Mouse (Mus musculus): ENCODE results near the gene Prelid1. TPM values are rescaled to one million over a fixed set of nuclear protein-coding genes. Genes with fewer than 3 reads are reported as not detected.

Gene Prelid1
- polyA plus RNA-seq, 1 experiment from 2014 or later: 331 TPM

GRCm38 (mm10) chr13:55371007-55371681, 50.8 kb downstream of the Prelid1 start:
- H3K4me1 ChIP-seq: no peaks in the 10 kb centered on the region
- H3K27me3 ChIP-seq (replicated peaks): 0 out of 2 replicates have a peak, but pooled peaks cover 4% of the 10 kb centered on the region
- no peaks in the 10 kb centered on the region for H3K36me3 ChIP-seq (replicated peaks)
- H3K9me3 ChIP-seq: no peaks in the 10 kb centered on the region
- no peak overlapping the region for H3K4me3 ChIP-seq
- no peak overlapping the region for H3K27ac ChIP-seq
- no peak overlapping the region for H3K4me2 ChIP-seq
- no peak overlapping the region for H3K9ac ChIP-seq
- 73% methylated on average over 8 of the region's 8 CpGs for WGBS
- no peak for ATAC-seq (replicated peaks)

- no peaks in the 10 kb centered on the region for H3K36me3 ChIP-seq (replicated peaks)
- no peak overlapping the region for H3K27ac ChIP-seq
- H3K4me3 ChIP-seq: no peak overlapping the region
- 0 out of 2 replicates have a peak, but pooled peaks cover 7% of the 10 kb centered on the region for H3K27me3 ChIP-seq (replicated peaks)
- no peaks in the 10 kb centered on the region for H3K4me1 ChIP-seq
- ATAC-seq (replicated peaks): no peak
- H3K9ac ChIP-seq: no peak overlapping the region
- 52% methylated on average over 5 of the region's 5 CpGs for WGBS
- no peak overlapping the region for H3K4me2 ChIP-seq
- H3K9me3 ChIP-seq: no peaks in the 10 kb centered on the region
Observed at GRCm38 (mm10) chr13:55371740-55372139, 51.4 kb downstream of the Prelid1 start.

- Histone ChIP-seq H3K36me3 (replicated peaks) (no peaks in the 10 kb centered on the region), H3K27ac (no peak overlapping the region), H3K4me2 (no peak overlapping the region), H3K4me3 (no peak overlapping the region), H3K4me1 (no peaks in the 10 kb centered on the region), H3K9ac (no peak overlapping the region), H3K27me3 (replicated peaks) (peaks cover 22% of the 10 kb centered on the region), H3K9me3 (no peaks in the 10 kb centered on the region)
- WGBS: 76% methylated on average over 6 of the region's 6 CpGs
- ATAC-seq (replicated peaks): no peak
Observed at GRCm38 (mm10) chr13:55374206-55374924, 54.1 kb downstream of the Prelid1 start.

Other genes starting within 250 kb of the Prelid1 start
- 17.7 and 21.5 TPM in 2 replicates for gene Uimc1, start 220.2 kb upstream of the Prelid1 start, polyA plus RNA-seq (2015; fragmentation: Nextera tagmentation; extraction: Ambion mirVana)
- 28.9 and 32.6 TPM in 2 replicates for gene Zfp346, start 215.2 kb upstream of the Prelid1 start, polyA plus RNA-seq (2015; fragmentation: Nextera tagmentation; extraction: Ambion mirVana)
- gene Gm17617, start 187.0 kb upstream of the Prelid1 start, polyA plus RNA-seq (2015; fragmentation: Nextera tagmentation; extraction: Ambion mirVana): not detected in 2 replicates
- gene Fgfr4, start 167.9 kb upstream of the Prelid1 start, polyA plus RNA-seq (2015; fragmentation: Nextera tagmentation; extraction: Ambion mirVana): 0.37 and 0.50 TPM in 2 replicates
- 59.1 and 64.3 TPM in 2 replicates for gene Nsd1, start 110.7 kb upstream of the Prelid1 start, polyA plus RNA-seq (2015; fragmentation: Nextera tagmentation; extraction: Ambion mirVana)
- 104 and 105 TPM in 2 replicates for gene Rab24, start 1.4 kb downstream of the Prelid1 start, polyA plus RNA-seq (2015; fragmentation: Nextera tagmentation; extraction: Ambion mirVana)
- gene Mxd3, start 9.3 kb downstream of the Prelid1 start, polyA plus RNA-seq (2015; fragmentation: Nextera tagmentation; extraction: Ambion mirVana): 7.6 and 11.8 TPM in 2 replicates
- 57.1 and 57.5 TPM in 2 replicates for gene Lman2, start 42.3 kb downstream of the Prelid1 start, polyA plus RNA-seq (2015; fragmentation: Nextera tagmentation; extraction: Ambion mirVana)
- gene Rgs14, start 49.2 kb downstream of the Prelid1 start, polyA plus RNA-seq (2015; fragmentation: Nextera tagmentation; extraction: Ambion mirVana): 0.34 and 0.52 TPM in 2 replicates
- 0.05 TPM in 1 of 2 replicates, not detected in the other for gene Slc34a1, start 77.7 kb downstream of the Prelid1 start, polyA plus RNA-seq (2015; fragmentation: Nextera tagmentation; extraction: Ambion mirVana)
- 0.43 and 0.45 TPM in 2 replicates for gene Pfn3, start 94.7 kb downstream of the Prelid1 start, polyA plus RNA-seq (2015; fragmentation: Nextera tagmentation; extraction: Ambion mirVana)
- 0.09 and 0.14 TPM in 2 replicates for gene F12, start 106.3 kb downstream of the Prelid1 start, polyA plus RNA-seq (2015; fragmentation: Nextera tagmentation; extraction: Ambion mirVana)
- gene Grk6, start 124.6 kb downstream of the Prelid1 start, polyA plus RNA-seq (2015; fragmentation: Nextera tagmentation; extraction: Ambion mirVana): 40.8 and 41.4 TPM in 2 replicates
- 5.5 and 5.7 TPM in 2 replicates for gene Prr7, start 143.8 kb downstream of the Prelid1 start, polyA plus RNA-seq (2015; fragmentation: Nextera tagmentation; extraction: Ambion mirVana)
- 622 and 645 TPM in 2 replicates for gene Dbn1, start 167.6 kb downstream of the Prelid1 start, polyA plus RNA-seq (2015; fragmentation: Nextera tagmentation; extraction: Ambion mirVana)
- 167 and 171 TPM in 2 replicates for gene Pdlim7, start 193.2 kb downstream of the Prelid1 start, polyA plus RNA-seq (2015; fragmentation: Nextera tagmentation; extraction: Ambion mirVana)
- gene Dok3, start 208.8 kb downstream of the Prelid1 start, polyA plus RNA-seq (2015; fragmentation: Nextera tagmentation; extraction: Ambion mirVana): 5.6 and 6.4 TPM in 2 replicates
- 61.2 and 63.6 TPM in 2 replicates for gene Ddx41, start 216.2 kb downstream of the Prelid1 start, polyA plus RNA-seq (2015; fragmentation: Nextera tagmentation; extraction: Ambion mirVana)